Mouse (Mus musculus) testis, adult 10 weeks (tissue): Measurements from ENCODE around the gene Itpr2. TPM values are rescaled to one million over a fixed set of nuclear protein-coding genes. Genes with fewer than 3 reads are reported as not detected.

Source experiments
- polyA plus RNA-seq: library from polyadenylated mRNA; stranded (reverse); fragments of 350-450 nt; fragmentation: Illumina TruSeq; extraction: RNeasy Lipid Tissue Mini Kit (QIAGEN cat#74804); gene quantifications from one replicate; pipeline ENCODE4 v1.2.3, GENCODE M21; 2014; ENCODE audit warnings: low read depth, low replicate concordance

The Itpr2 gene
- polyA plus RNA-seq: 2.3 TPM

GRCm38 (mm10) chr6:146501866-146502804 lies at the start of gene Itpr2:
Gene Itpr2 (minus strand): TSS chr6:146502223.

Other genes with a start within 250 kb of the Itpr2 start
- 540 TPM for gene Fgfr1op2, start 75.0 kb upstream of the Itpr2 start, polyA plus RNA-seq
- 289 TPM for gene Ints13, start 75.6 kb upstream of the Itpr2 start, polyA plus RNA-seq
- gene Med21, start 140.3 kb upstream of the Itpr2 start, polyA plus RNA-seq: 194 TPM
- gene Tm7sf3, start 140.6 kb upstream of the Itpr2 start, polyA plus RNA-seq: 9.3 TPM
- gene Stk38l, start 222.8 kb upstream of the Itpr2 start, polyA plus RNA-seq: 14.9 TPM